Mouse (Mus musculus) heart, postnatal 0 days (tissue): ENCODE data around the gene Gtf2f2.

ENCODE experiments used
- CTCF ChIP-seq: IDR thresholded peaks from 2 replicates; pipeline ENCODE4 v1.5.1; 2016; ENCODE audit warnings: antibody characterized with exemption, control low read depth, low read depth
- EP300 ChIP-seq: IDR thresholded peaks from 2 replicates; pipeline ENCODE4 v1.6.1; 2016; ENCODE audit warnings: antibody characterized with exemption, low read depth

DNA sequence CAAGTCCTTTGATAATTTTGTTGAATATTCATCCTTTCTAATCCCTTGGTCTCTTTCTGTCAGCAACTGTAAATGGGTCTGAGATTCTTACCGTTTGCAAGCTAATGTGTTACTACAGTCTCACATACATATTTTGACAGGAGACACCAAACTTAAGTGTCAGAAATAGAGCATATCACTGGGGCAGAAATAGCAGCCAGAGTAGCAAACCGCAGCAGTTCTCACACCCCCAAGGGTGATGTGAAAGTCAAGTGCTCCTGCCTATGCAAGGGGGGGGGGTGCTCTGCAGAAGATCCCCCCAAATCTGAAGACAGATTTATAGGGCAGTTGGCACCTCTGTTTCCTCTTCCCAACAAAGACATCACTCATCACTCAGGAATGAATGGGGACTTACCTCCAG is 152.5 kb downstream of the Gtf2f2 start:
- TF ChIP-seq CTCF (no peak), EP300 (no peak)
